Mouse (Mus musculus): ENCODE measurements around the gene Rps26.

The Rps26 gene

GRCm38 (mm10) chr10:128626311-128627310 lies at the start of gene Rps26:
Gene Rps26 (minus strand): TSS chr10:128626747.
- peak; percentile 96 for DNase-seq

- DNase-seq = peak; percentile 19
These were observed 48.0 kb upstream of the Rps26 start for GRCm38 (mm10) chr10:128674469-128675008.

- peak; percentile 85 for DNase-seq
These were observed 47.4 kb upstream of the Rps26 start, which contains the start of gene Suox for GRCm38 (mm10) chr10:128673763-128674468. Gene Suox (minus strand): TSS chr10:128674073.

- DNase-seq = no peak
These were observed 44.6 kb upstream of the Rps26 start for GRCm38 (mm10) chr10:128671148-128671547.

GRCm38 (mm10) chr10:128668790-128669672 lies 42.5 kb upstream of the Rps26 start:
- DNase-seq = peak; percentile 88

- DNase-seq = no peak
These were observed 39.3 kb upstream of the Rps26 start for GRCm38 (mm10) chr10:128665806-128666205.

GRCm38 (mm10) chr10:128665307-128665706 lies 38.8 kb upstream of the Rps26 start:
- DNase-seq = no peak

- DNase-seq = no peak
These were observed 38.3 kb upstream of the Rps26 start for GRCm38 (mm10) chr10:128664808-128665207.

- DNase-seq = no peak
These were observed 37.1 kb upstream of the Rps26 start for GRCm38 (mm10) chr10:128663441-128664220.

GRCm38 (mm10) chr10:128662465-128662864 lies 35.9 kb upstream of the Rps26 start:
- no peak for DNase-seq

GRCm38 (mm10) chr10:128659490-128659889 lies 32.9 kb upstream of the Rps26 start:
- DNase-seq = no peak

- DNase-seq = no peak
These were observed 31.3 kb upstream of the Rps26 start for GRCm38 (mm10) chr10:128657844-128658243.

GRCm38 (mm10) chr10:128656731-128657130 lies 30.2 kb upstream of the Rps26 start:
- no peak for DNase-seq

- DNase-seq = no peak
These were observed 28.7 kb upstream of the Rps26 start for GRCm38 (mm10) chr10:128655254-128655653.

GRCm38 (mm10) chr10:128653866-128654265 lies 27.3 kb upstream of the Rps26 start:
- DNase-seq = no peak

GRCm38 (mm10) chr10:128646139-128647089 lies 19.9 kb upstream of the Rps26 start:
- peak; percentile 56 for DNase-seq

GRCm38 (mm10) chr10:128645111-128646011 lies 18.8 kb upstream of the Rps26 start, which contains the start of gene Ikzf4:
Gene Ikzf4 (minus strand): TSS chr10:128645991.
- DNase-seq = peak; percentile 66

GRCm38 (mm10) chr10:128642749-128643148 lies 16.2 kb upstream of the Rps26 start:
- DNase-seq = no peak

- DNase-seq = no peak
These were observed 15.3 kb upstream of the Rps26 start for GRCm38 (mm10) chr10:128641871-128642270.

Measured in cerebellum, adult 9-11 months (tissue).